Mouse (Mus musculus) testis, adult 2 months (tissue): ENCODE data around the gene Msmp. TPM values are rescaled to one million over a fixed set of nuclear protein-coding genes. Genes with fewer than 3 reads are reported as not detected.
"Not testable (repeated sequence)": the region's sequence is repeated elsewhere in the genome, so short reads cannot be mapped to it uniquely, and the experiment has no call there.

ENCODE experiments used
- H3K27ac ChIP-seq: fragments of 200-500 bp; 2 replicates; pipeline ENCODE4 v1.5.1; 2012; ENCODE audit warnings: low read depth, low read length; ENCODE audit not compliant: control insufficient read depth, insufficient read depth
- H3K27me3 ChIP-seq: fragments of 200-500 bp; 2 replicates; pipeline ENCODE4 v1.6.1; 2012; ENCODE audit warnings: mild to moderate bottlenecking, low read length, moderate library complexity; ENCODE audit not compliant: control insufficient read depth, insufficient read depth
- H3K36me3 ChIP-seq: fragments of 200-500 bp; 2 replicates; pipeline ENCODE4 v1.6.1; 2012; ENCODE audit warnings: mild to moderate bottlenecking, low read length; ENCODE audit not compliant: control insufficient read depth, insufficient read depth
- H3K4me1 ChIP-seq: fragments of 200-500 bp; 2 replicates; pipeline ENCODE4 v1.6.1; 2012; ENCODE audit warnings: low read length; ENCODE audit not compliant: control insufficient read depth, insufficient read depth
- H3K4me3 ChIP-seq: fragments of 200-500 bp; 2 replicates; pipeline ENCODE4 v1.5.1; 2012; ENCODE audit warnings: low read depth, mild to moderate bottlenecking, low read length, moderate library complexity, mixed read lengths; ENCODE audit not compliant: control insufficient read depth
- CTCF ChIP-seq: fragments of 200-500 bp; IDR thresholded peaks from 2 replicates; pipeline ENCODE4 v1.5.1; 2012; ENCODE audit warnings: low read depth, mild to moderate bottlenecking, inconsistent platforms, low read length, moderate library complexity; ENCODE audit not compliant: control insufficient read depth, insufficient read depth, insufficient replicate concordance
- POLR2A ChIP-seq: fragments of 200-500 bp; IDR thresholded peaks from 2 replicates; pipeline ENCODE4 v1.6.1; 2012; ENCODE audit warnings: low read depth, mild to moderate bottlenecking, inconsistent platforms, low read length, moderate library complexity; ENCODE audit not compliant: control insufficient read depth
- polyA plus RNA-seq: library from polyadenylated mRNA; depleted of rRNA; stranded (reverse); fragments of >200 nt; gene quantifications from 2 replicates; pipeline ENCODE4 v1.2.3, GENCODE M21; 2012

Gene Msmp
- polyA plus RNA-seq, 1 experiment: 1.1 TPM

- H3K27ac ChIP-seq: peak overlapping the region; percentile 35; the same call in 1 of the 2 replicates
- H3K4me3 ChIP-seq: no peak overlapping the region
- TF ChIP-seq CTCF: no peak
- no peak for TF ChIP-seq POLR2A
- no peaks in the 10 kb centered on the region for H3K27me3 ChIP-seq
- peaks cover 2% of the 10 kb centered on the region for H3K36me3 ChIP-seq
- H3K4me1 ChIP-seq: peaks cover 13% of the 10 kb centered on the region
These were observed 24.6 kb downstream of the Msmp start for GRCm38 (mm10) chr4:43559519-43560242.

GRCm38 (mm10) chr4:43558631-43559356 lies 25.5 kb downstream of the Msmp start:
- peak overlapping the region; percentile 81 for H3K27ac ChIP-seq
- no peak overlapping the region for H3K4me3 ChIP-seq
- H3K4me1 ChIP-seq: peaks cover 13% of the 10 kb centered on the region
- TF ChIP-seq CTCF (no peak), POLR2A (peak; percentile 46; the same call in 1 of the 2 replicates)
- peaks cover 2% of the 10 kb centered on the region for H3K36me3 ChIP-seq
- H3K27me3 ChIP-seq: no peaks in the 10 kb centered on the region

DNA sequence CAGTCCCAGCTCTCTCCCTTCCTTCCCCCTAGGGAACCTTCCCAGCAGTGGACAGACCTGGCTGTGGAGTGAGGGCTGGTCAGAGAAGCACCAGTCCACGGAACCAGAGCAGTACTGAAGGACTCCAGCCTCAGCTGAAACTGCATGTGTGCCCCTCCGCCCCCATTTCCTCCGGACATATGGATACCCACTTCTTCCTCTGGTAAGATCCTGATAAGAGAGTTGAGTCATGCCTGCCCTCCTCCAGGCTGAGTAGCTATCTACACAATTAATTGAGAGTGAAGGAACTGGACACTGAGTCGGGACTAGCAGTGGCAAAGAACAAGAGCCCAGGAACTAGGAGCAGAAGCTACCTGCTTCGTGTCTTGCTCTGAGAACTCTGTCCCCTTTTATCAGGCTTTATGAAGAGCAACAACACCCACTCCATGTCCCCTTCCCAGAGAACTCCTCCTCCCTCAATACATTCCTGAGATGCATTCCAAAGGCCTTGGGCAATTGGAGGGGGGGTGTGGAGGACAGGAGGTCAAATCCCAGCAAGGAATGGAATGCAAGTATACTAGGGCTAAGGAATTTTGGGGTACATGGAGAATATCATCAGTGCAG lies 26.2 kb downstream of the Msmp start:
- H3K36me3 ChIP-seq: peaks cover 2% of the 10 kb centered on the region

GRCm38 (mm10) chr4:43555926-43556325 lies 28.4 kb downstream of the Msmp start:
- Histone ChIP-seq H3K36me3 (peaks cover 4% of the 10 kb centered on the region), H3K27ac (no peak overlapping the region), H3K27me3 (no peaks in the 10 kb centered on the region), H3K4me1 (peaks cover 8% of the 10 kb centered on the region), H3K4me3 (peak overlapping the region; percentile 58; the same call in 1 of the 2 replicates)
- no peak for TF ChIP-seq POLR2A
- TF ChIP-seq CTCF: no peak

More for the DNA sequence above, 26.2 kb downstream of the Msmp start:
- Histone ChIP-seq H3K4me3 (no peak overlapping the region), H3K4me1 (peaks cover 13% of the 10 kb centered on the region), H3K27me3 (no peaks in the 10 kb centered on the region), H3K27ac (peak overlapping the region; percentile 41; the same call in 1 of the 2 replicates)
- TF ChIP-seq CTCF (no peak), POLR2A (no peak)

GRCm38 (mm10) chr4:43553891-43554290 lies 30.4 kb downstream of the Msmp start:
- TF ChIP-seq POLR2A (no peak), CTCF (no peak)
- H3K27me3 ChIP-seq: no peaks in the 10 kb centered on the region
- H3K4me1 ChIP-seq: peaks cover 1% of the 10 kb centered on the region; the same call in 1 of the 2 replicates
- H3K27ac ChIP-seq: no peak overlapping the region
- H3K36me3 ChIP-seq: peaks cover 4% of the 10 kb centered on the region
- no peak overlapping the region for H3K4me3 ChIP-seq

- no peaks in the 10 kb centered on the region for H3K4me1 ChIP-seq
- H3K27ac ChIP-seq: no peak overlapping the region
- TF ChIP-seq CTCF (no peak), POLR2A (no peak)
- H3K4me3 ChIP-seq: no peak overlapping the region
- H3K36me3 ChIP-seq: peaks cover 9% of the 10 kb centered on the region
- H3K27me3 ChIP-seq: no peaks in the 10 kb centered on the region
These were observed 31.9 kb downstream of the Msmp start for GRCm38 (mm10) chr4:43552437-43552836.

DNA sequence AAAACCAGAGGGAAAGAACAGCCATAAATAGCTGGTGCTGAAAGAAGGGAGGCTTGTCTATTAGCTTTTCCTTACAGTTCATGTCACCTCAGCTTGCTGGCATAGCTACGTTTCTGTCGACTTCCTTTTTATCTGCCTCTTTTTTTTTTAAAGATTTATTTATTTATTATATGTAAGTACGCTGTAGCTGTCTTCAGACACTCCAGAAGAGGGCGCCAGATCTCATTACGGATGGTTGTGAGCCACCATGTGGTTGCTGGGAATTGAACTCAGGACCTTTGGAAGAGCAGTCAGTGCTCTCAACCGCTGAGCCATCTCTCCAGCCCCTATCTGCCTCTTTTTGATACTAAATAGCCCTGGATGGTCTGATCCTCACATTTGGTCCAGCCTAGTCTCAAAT lies 32.4 kb downstream of the Msmp start:
- H3K4me3 ChIP-seq, H3K27me3 ChIP-seq, H3K4me1 ChIP-seq, H3K27ac ChIP-seq: not testable (repeated sequence)
- H3K36me3 ChIP-seq: peaks cover 10% of the 10 kb centered on the region
